Mouse (Mus musculus): ENCODE results near the gene Prdm10. TPM values are rescaled to one million over a fixed set of nuclear protein-coding genes. Genes with fewer than 3 reads are reported as not detected.

The Prdm10 gene
- polyA plus RNA-seq (2012; rRNA removed), result 25.7 and 28.4 TPM in 2 replicates

DNA sequence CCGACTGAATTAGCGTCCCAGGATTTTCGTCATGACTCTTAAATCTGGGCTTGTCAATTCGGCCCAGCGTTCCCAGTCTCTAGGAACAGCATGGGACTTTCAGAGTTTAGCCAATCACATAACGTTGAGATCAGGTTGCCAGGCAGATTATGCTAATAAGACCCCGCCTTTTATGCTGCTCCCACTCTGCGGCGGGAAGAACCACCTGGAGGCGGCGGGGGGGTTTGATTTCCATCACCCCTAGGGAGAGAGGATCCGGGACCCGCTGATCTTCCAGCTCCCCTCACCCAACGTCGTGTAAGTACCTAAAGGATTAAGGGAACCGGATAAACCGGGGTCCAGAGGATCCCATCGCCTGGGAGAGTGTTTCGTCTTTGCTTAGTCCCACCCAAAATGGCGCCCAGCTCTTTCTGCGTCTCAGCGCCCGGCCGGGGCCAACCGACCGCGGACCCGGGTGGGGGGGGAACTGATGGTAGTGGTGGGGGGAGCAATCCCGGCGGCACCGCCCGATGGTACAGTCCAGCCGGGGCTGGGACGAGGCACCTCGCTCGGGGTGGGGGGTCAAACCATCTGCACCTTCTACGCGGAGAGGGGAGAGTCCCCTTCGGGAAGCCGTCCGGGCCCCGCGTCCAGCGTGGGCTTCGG lies at the start of gene Prdm10:
Prdm10 (plus strand) TSS at position 173 of the 645 bp plus-strand sequence.

DNA sequence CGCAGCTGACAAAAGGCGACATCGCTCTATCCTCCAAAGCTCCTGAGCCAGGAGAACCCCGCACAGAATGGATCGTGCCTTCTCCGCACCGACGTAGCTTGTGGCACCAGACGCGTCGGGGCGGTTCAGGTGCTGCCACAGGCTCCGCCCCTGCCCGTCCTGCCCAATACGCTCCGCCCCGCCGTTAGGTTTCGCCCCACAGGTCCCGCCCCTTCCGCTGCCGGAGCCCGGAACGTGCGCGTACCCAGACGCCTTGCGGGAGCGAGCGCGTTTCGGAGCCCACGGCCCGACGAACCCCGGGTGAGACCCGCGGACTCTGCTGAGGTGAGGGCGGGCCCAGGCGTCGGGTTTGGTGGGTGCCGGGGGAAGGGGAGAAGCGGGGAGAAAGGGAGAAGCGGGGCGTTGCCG lies 105.6 kb downstream of the Prdm10 start, which contains the start of gene Nfrkb:
Nfrkb (plus strand) TSS at position 246 of the 408 bp plus-strand sequence.

Other genes starting within 250 kb of the Prdm10 start
- gene Zbtb44, start 249.9 kb upstream of the Prdm10 start, polyA plus RNA-seq (2012; rRNA removed), result 6.0 and 6.3 TPM in 2 replicates
- 0.58 and 2.6 TPM in 2 replicates for gene St14, start 148.7 kb upstream of the Prdm10 start, polyA plus RNA-seq (2012; rRNA removed)
- 287 and 318 TPM in 2 replicates for gene Aplp2, start 68.7 kb upstream of the Prdm10 start, polyA plus RNA-seq (2012; rRNA removed)
- 29.8 and 33.3 TPM in 2 replicates for gene Nfrkb, start 105.7 kb downstream of the Prdm10 start, polyA plus RNA-seq (2012; rRNA removed)
- gene Tmem45b, start 183.9 kb downstream of the Prdm10 start, polyA plus RNA-seq (2012; rRNA removed), result 0.07 and 0.11 TPM in 2 replicates

Measured in central nervous system, embryonic 14 days (tissue).